Mouse (Mus musculus): ENCODE measurements around the gene Reg1. TPM values are rescaled to one million over a fixed set of nuclear protein-coding genes. Genes with fewer than 3 reads are reported as not detected.

Gene Reg1
- polyA plus RNA-seq, 1 experiment from 2014 or later = 6.5 TPM

GRCm38 (mm10) chr6:78460191-78460825, 37.8 kb downstream of the Reg1 start:
- no peaks in the 10 kb centered on the region for H3K9me3 ChIP-seq (ENCODE audit: control insufficient read depth, low read length)
- no peaks in the 10 kb centered on the region for H3K4me1 ChIP-seq (replicated peaks; ENCODE audit: control insufficient read depth, insufficient read depth, low read length)
- H3K9ac ChIP-seq (ENCODE audit: low read length) = no peak overlapping the region
- H3K4me2 ChIP-seq (ENCODE audit: low read length) = no peak overlapping the region
- no peak overlapping the region for H3K27ac ChIP-seq (ENCODE audit: low read depth)
- H3K27me3 ChIP-seq (replicated peaks; ENCODE audit: control insufficient read depth, insufficient read depth, low read length) = no peaks in the 10 kb centered on the region
- no peak for DNase-seq (ENCODE audit: low spot score)
- no peak overlapping the region for H3K4me3 ChIP-seq (ENCODE audit: low read depth, low read length)
- no peak for ATAC-seq (replicated peaks; ENCODE audit: low FRiP score, low TSS enrichment, low read depth)
- 64% methylated on average over 3 of the region's 3 CpGs for WGBS
- H3K36me3 ChIP-seq (ENCODE audit: control insufficient read depth, insufficient read depth, low read length) = no peaks in the 10 kb centered on the region

GRCm38 (mm10) chr6:78462360-78462759, 39.8 kb downstream of the Reg1 start:
- WGBS = 63% methylated on average over 2 of the region's 2 CpGs
- Histone ChIP-seq H3K9ac (ENCODE audit: low read length) (no peak overlapping the region), H3K27ac (ENCODE audit: low read depth) (no peak overlapping the region), H3K36me3 (ENCODE audit: control insufficient read depth, insufficient read depth, low read length) (no peaks in the 10 kb centered on the region), H3K4me1 (replicated peaks; ENCODE audit: control insufficient read depth, insufficient read depth, low read length) (no peaks in the 10 kb centered on the region), H3K9me3 (ENCODE audit: control insufficient read depth, low read length) (no peaks in the 10 kb centered on the region), H3K27me3 (replicated peaks; ENCODE audit: control insufficient read depth, insufficient read depth, low read length) (no peaks in the 10 kb centered on the region), H3K4me2 (ENCODE audit: low read length) (no peak overlapping the region), H3K4me3 (ENCODE audit: low read depth, low read length) (no peak overlapping the region)
- ATAC-seq (replicated peaks; ENCODE audit: low FRiP score, low TSS enrichment, low read depth) = no peak
- no peak for DNase-seq (ENCODE audit: low spot score)

- DNase-seq (ENCODE audit: low spot score) (no peak), ATAC-seq (replicated peaks; ENCODE audit: low FRiP score, low TSS enrichment, low read depth) (no peak)
- H3K9me3 ChIP-seq (ENCODE audit: control insufficient read depth, low read length) = no peaks in the 10 kb centered on the region
- H3K9ac ChIP-seq (ENCODE audit: low read length) = no peak overlapping the region
- no peaks in the 10 kb centered on the region for H3K36me3 ChIP-seq (ENCODE audit: control insufficient read depth, insufficient read depth, low read length)
- H3K4me2 ChIP-seq (ENCODE audit: low read length) = no peak overlapping the region
- H3K27me3 ChIP-seq (replicated peaks; ENCODE audit: control insufficient read depth, insufficient read depth, low read length) = no peaks in the 10 kb centered on the region
- 78% methylated on average over 2 of the region's 2 CpGs for WGBS
- no peaks in the 10 kb centered on the region for H3K4me1 ChIP-seq (replicated peaks; ENCODE audit: control insufficient read depth, insufficient read depth, low read length)
- no peak overlapping the region for H3K4me3 ChIP-seq (ENCODE audit: low read depth, low read length)
- H3K27ac ChIP-seq (ENCODE audit: low read depth) = no peak overlapping the region
Observed at GRCm38 (mm10) chr6:78463266-78463665, 40.8 kb downstream of the Reg1 start.

GRCm38 (mm10) chr6:78468772-78469171, 46.3 kb downstream of the Reg1 start, which contains the start of gene Reg3g:
TSS of gene Reg3g (minus strand) at chr6:78468872.
- DNase-seq (ENCODE audit: low spot score) = no peak
- ATAC-seq (replicated peaks; ENCODE audit: low FRiP score, low TSS enrichment, low read depth) = no peak
- H3K4me2 ChIP-seq (ENCODE audit: low read length) = no peak within 1 kb of the TSS
- H3K9ac ChIP-seq (ENCODE audit: low read length) = no peak within 1 kb of the TSS
- H3K27ac ChIP-seq (ENCODE audit: low read depth) = no peak within 1 kb of the TSS
- H3K27me3 ChIP-seq (replicated peaks; ENCODE audit: control insufficient read depth, insufficient read depth, low read length) = no peaks in the 10 kb centered on the region
- H3K4me1 ChIP-seq (replicated peaks; ENCODE audit: control insufficient read depth, insufficient read depth, low read length) = no peaks in the 10 kb centered on the region
- H3K4me3 ChIP-seq (ENCODE audit: low read depth, low read length) = no peak within 1 kb of the TSS
- H3K9me3 ChIP-seq (ENCODE audit: control insufficient read depth, low read length) = no peaks in the 10 kb centered on the region
- WGBS = 85% methylated on average over 2 of the region's 2 CpGs
- no peaks in the 10 kb centered on the region for H3K36me3 ChIP-seq (ENCODE audit: control insufficient read depth, insufficient read depth, low read length)

- no peak for DNase-seq (ENCODE audit: low spot score)
- no peak overlapping the region for H3K4me2 ChIP-seq (ENCODE audit: low read length)
- H3K36me3 ChIP-seq (ENCODE audit: control insufficient read depth, insufficient read depth, low read length) = no peaks in the 10 kb centered on the region
- H3K9ac ChIP-seq (ENCODE audit: low read length) = no peak overlapping the region
- H3K9me3 ChIP-seq (ENCODE audit: control insufficient read depth, low read length) = no peaks in the 10 kb centered on the region
- no peaks in the 10 kb centered on the region for H3K27me3 ChIP-seq (replicated peaks; ENCODE audit: control insufficient read depth, insufficient read depth, low read length)
- H3K4me1 ChIP-seq (replicated peaks; ENCODE audit: control insufficient read depth, insufficient read depth, low read length) = no peaks in the 10 kb centered on the region
- no peak overlapping the region for H3K4me3 ChIP-seq (ENCODE audit: low read depth, low read length)
- ATAC-seq (replicated peaks; ENCODE audit: low FRiP score, low TSS enrichment, low read depth) = no peak
- H3K27ac ChIP-seq (ENCODE audit: low read depth) = no peak overlapping the region
- WGBS = 69% methylated on average over 3 of the region's 3 CpGs
Observed at GRCm38 (mm10) chr6:78469287-78469686, 46.8 kb downstream of the Reg1 start.

Other genes with a start within 250 kb of the Reg1 start
- 1.2 and 1.6 TPM in 2 replicates for gene Reg3b, start 52.1 kb upstream of the Reg1 start, polyA plus RNA-seq (2014; fragmentation: Nextera tagmentation; extraction: Ambion mirVana)
- not detected in 2 replicates for gene Reg3d, start 43.8 kb upstream of the Reg1 start, polyA plus RNA-seq (2014; fragmentation: Nextera tagmentation; extraction: Ambion mirVana)
- not detected in 2 replicates for gene Reg3a, start 42.0 kb upstream of the Reg1 start, polyA plus RNA-seq (2014; fragmentation: Nextera tagmentation; extraction: Ambion mirVana)
- not detected in 2 replicates for gene Reg2, start 27.1 kb upstream of the Reg1 start, polyA plus RNA-seq (2014; fragmentation: Nextera tagmentation; extraction: Ambion mirVana)
- gene Reg3g, start 46.2 kb downstream of the Reg1 start, polyA plus RNA-seq (2014; fragmentation: Nextera tagmentation; extraction: Ambion mirVana) = 0.40 TPM in 1 of 2 replicates, not detected in the other